Mouse (Mus musculus) C2C12 (cell line): ENCODE measurements around the gene Arf3.

ENCODE experiments used
- CEBPB ChIP-seq: IDR thresholded peaks from one replicate; pipeline ENCODE4 v1.6.1; 2011; ENCODE audit warnings: low read depth, mild to moderate bottlenecking, control low read depth, moderate library complexity
- CTCF ChIP-seq: IDR thresholded peaks from one replicate; pipeline ENCODE4 v1.5.1; 2011; ENCODE audit not compliant: control insufficient read depth, insufficient read depth, insufficient read length
- MYOD1 ChIP-seq: IDR thresholded peaks from one replicate; pipeline ENCODE4 v1.6.1; 2011; ENCODE audit warnings: low read depth; ENCODE audit not compliant: control insufficient read depth, insufficient read length
- USF1 ChIP-seq: IDR thresholded peaks from one replicate; pipeline ENCODE4 v1.6.1; 2011; ENCODE audit warnings: low read depth, mild to moderate bottlenecking, control low read depth, moderate library complexity

- TF ChIP-seq CTCF (no peak), MYOD1 (no peak), USF1 (no peak), CEBPB (no peak)
These were observed 40.2 kb downstream of the Arf3 start for GRCm38 (mm10) chr15:98722854-98723253.
